Mouse (Mus musculus) liver, adult 2 months (tissue): Measurements from ENCODE around the gene Hoxa3. TPM values are rescaled to one million over a fixed set of nuclear protein-coding genes. Genes with fewer than 3 reads are reported as not detected.

Experiments
- DNase-seq: peaks from one replicate; pipeline ENCODE4 v3.0.0-alpha.2; 2011; ENCODE audit warnings: low read depth, low spot score; ENCODE audit errors: extremely low read depth
- H3K27ac ChIP-seq: fragments of 200-500 bp; replicated peaks from 2 replicates; pipeline ENCODE4 v1.5.1; 2012; ENCODE audit warnings: low read depth, mild to moderate bottlenecking, control low read depth, inconsistent platforms, low read length; ENCODE audit not compliant: insufficient read depth
- H3K27me3 ChIP-seq: fragments of 200-500 bp; 2 replicates; pipeline ENCODE4 v1.6.1; 2012; ENCODE audit warnings: mild to moderate bottlenecking, moderate library complexity, low read length, inconsistent platforms; ENCODE audit not compliant: control insufficient read depth, insufficient read depth
- H3K36me3 ChIP-seq: fragments of 200-500 bp; 2 replicates; pipeline ENCODE4 v1.6.1; 2012; ENCODE audit warnings: low read length, inconsistent platforms; ENCODE audit not compliant: control insufficient read depth, insufficient read depth
- H3K4me1 ChIP-seq: fragments of 200-500 bp; 2 replicates; pipeline ENCODE4 v1.6.1; 2011; ENCODE audit warnings: low read length; ENCODE audit not compliant: control insufficient read depth, insufficient read depth
- H3K4me3 ChIP-seq: fragments of 200-500 bp; 2 replicates; pipeline ENCODE4 v1.5.1; 2011; ENCODE audit warnings: low read depth, mild to moderate bottlenecking, control low read depth, low read length, moderate library complexity; ENCODE audit not compliant: insufficient read depth
- H3K79me2 ChIP-seq: fragments of 200-500 bp; 2 replicates; pipeline ENCODE4 v1.6.1; 2012; ENCODE audit warnings: inconsistent platforms, mild to moderate bottlenecking, low read length, moderate library complexity; ENCODE audit not compliant: control insufficient read depth, insufficient read depth
- H3K9ac ChIP-seq: fragments of 200-500 bp; 2 replicates; pipeline ENCODE4 v1.6.1; 2012; ENCODE audit warnings: low read depth, mild to moderate bottlenecking, control low read depth, inconsistent platforms, low read length
- CTCF ChIP-seq: fragments of 200-500 bp; IDR thresholded peaks from 2 replicates; pipeline ENCODE4 v1.5.1; 2011; ENCODE audit warnings: low read depth, low read length, control low read depth
- POLR2A ChIP-seq: fragments of 200-500 bp; IDR thresholded peaks from 2 replicates; pipeline ENCODE4 v1.6.1; 2011; ENCODE audit warnings: low read length, control low read depth; ENCODE audit not compliant: insufficient read depth; ENCODE audit errors: extremely low read depth
- WGBS: fragments of 180-500 bp; shearing (Covaris S2); methylation state at CpG from one replicate; pipeline ENCODE4 v1.1.7; 2018; 5-methylcytosine and 5-hydroxymethylcytosine counted together
- polyA plus RNA-seq: library from polyadenylated mRNA; depleted of rRNA; stranded (reverse); fragments of >200 nt; gene quantifications from 2 replicates; pipeline ENCODE4 v1.2.3, GENCODE M21; 2012
- total RNA-seq: library from RNA; depleted of rRNA; stranded (reverse); fragments of >200 nt; gene quantifications from 2 replicates; pipeline ENCODE4 v1.2.3, GENCODE M21; 2014

Gene Hoxa3
- total and polyA plus RNA-seq, 2 experiments = 0.09 to 0.20 TPM

GRCm38 (mm10) chr6:52231885-52232567, 18.9 kb upstream of the Hoxa3 start:
- Histone ChIP-seq H3K27me3 (peaks cover 63% of the 10 kb centered on the region), H3K36me3 (no peaks in the 10 kb centered on the region), H3K4me3 (no peak overlapping the region), H3K27ac (no peak overlapping the region), H3K79me2 (no peaks in the 10 kb centered on the region), H3K9ac (no peak overlapping the region), H3K4me1 (no peaks in the 10 kb centered on the region)
- DNase-seq = no peak
- no peak for TF ChIP-seq POLR2A
- no peak for TF ChIP-seq CTCF
- WGBS = 4% methylated on average over 18 of the region's 18 CpGs

GRCm38 (mm10) chr6:52230516-52231165, 17.5 kb upstream of the Hoxa3 start, which contains the start of gene Hoxa9:
Gene Hoxa9, minus strand, starts transcription at chr6:52231089.
- Histone ChIP-seq H3K9ac (no peak within 1 kb of the TSS), H3K4me3 (no peak within 1 kb of the TSS), H3K36me3 (no peaks in the 10 kb centered on the region), H3K4me1 (no peaks in the 10 kb centered on the region), H3K27ac (no peak within 1 kb of the TSS), H3K79me2 (no peaks in the 10 kb centered on the region), H3K27me3 (peaks cover 56% of the 10 kb centered on the region)
- TF ChIP-seq CTCF (no peak), POLR2A (no peak)
- DNase-seq = no peak
- WGBS = 7% methylated on average over 25 of the region's 36 CpGs

GRCm38 (mm10) chr6:52229558-52230416, 16.7 kb upstream of the Hoxa3 start:
- no peaks in the 10 kb centered on the region for H3K4me1 ChIP-seq
- H3K79me2 ChIP-seq = no peaks in the 10 kb centered on the region
- 6% methylated on average over 44 of the region's 44 CpGs for WGBS
- DNase-seq = no peak
- no peak overlapping the region for H3K4me3 ChIP-seq
- no peak overlapping the region for H3K9ac ChIP-seq
- H3K36me3 ChIP-seq = no peaks in the 10 kb centered on the region
- H3K27me3 ChIP-seq = peaks cover 56% of the 10 kb centered on the region
- TF ChIP-seq CTCF = no peak
- no peak for TF ChIP-seq POLR2A
- H3K27ac ChIP-seq = no peak overlapping the region

GRCm38 (mm10) chr6:52228475-52229465, 15.6 kb upstream of the Hoxa3 start:
- Histone ChIP-seq H3K9ac (no peak overlapping the region), H3K4me1 (no peaks in the 10 kb centered on the region), H3K27me3 (peaks cover 48% of the 10 kb centered on the region), H3K79me2 (no peaks in the 10 kb centered on the region), H3K27ac (no peak overlapping the region), H3K36me3 (no peaks in the 10 kb centered on the region), H3K4me3 (no peak overlapping the region)
- DNase-seq = no peak
- TF ChIP-seq CTCF (no peak), POLR2A (no peak)
- WGBS = 6% methylated on average over 38 of the region's 38 CpGs

GRCm38 (mm10) chr6:52227470-52228222, 14.5 kb upstream of the Hoxa3 start:
- Histone ChIP-seq H3K27me3 (peaks cover 43% of the 10 kb centered on the region), H3K79me2 (no peaks in the 10 kb centered on the region), H3K4me3 (no peak overlapping the region), H3K9ac (no peak overlapping the region), H3K36me3 (no peaks in the 10 kb centered on the region), H3K27ac (no peak overlapping the region), H3K4me1 (no peaks in the 10 kb centered on the region)
- 10% methylated on average over 11 of the region's 11 CpGs for WGBS
- DNase-seq = no peak
- TF ChIP-seq POLR2A (no peak), CTCF (no peak)
